Mouse (Mus musculus) regulatory T cell (primary cell): ENCODE measurements at regions not wholly inside any gene's neighbourhood (a gene's known extent, or its start where the extent isn't known, plus 50 kb on each side); places are given as distances from the start of the nearest gene placed in this dataset.

ENCODE experiments used
- in situ Hi-C: fragments of 300-600 bp; cut with MboI, MseI; formaldehyde crosslinking; loops from one replicate; pipeline ENCODE4 v1.15.1; 2025; ENCODE audit warnings: high pct_unique_total_duplicates

DNA sequence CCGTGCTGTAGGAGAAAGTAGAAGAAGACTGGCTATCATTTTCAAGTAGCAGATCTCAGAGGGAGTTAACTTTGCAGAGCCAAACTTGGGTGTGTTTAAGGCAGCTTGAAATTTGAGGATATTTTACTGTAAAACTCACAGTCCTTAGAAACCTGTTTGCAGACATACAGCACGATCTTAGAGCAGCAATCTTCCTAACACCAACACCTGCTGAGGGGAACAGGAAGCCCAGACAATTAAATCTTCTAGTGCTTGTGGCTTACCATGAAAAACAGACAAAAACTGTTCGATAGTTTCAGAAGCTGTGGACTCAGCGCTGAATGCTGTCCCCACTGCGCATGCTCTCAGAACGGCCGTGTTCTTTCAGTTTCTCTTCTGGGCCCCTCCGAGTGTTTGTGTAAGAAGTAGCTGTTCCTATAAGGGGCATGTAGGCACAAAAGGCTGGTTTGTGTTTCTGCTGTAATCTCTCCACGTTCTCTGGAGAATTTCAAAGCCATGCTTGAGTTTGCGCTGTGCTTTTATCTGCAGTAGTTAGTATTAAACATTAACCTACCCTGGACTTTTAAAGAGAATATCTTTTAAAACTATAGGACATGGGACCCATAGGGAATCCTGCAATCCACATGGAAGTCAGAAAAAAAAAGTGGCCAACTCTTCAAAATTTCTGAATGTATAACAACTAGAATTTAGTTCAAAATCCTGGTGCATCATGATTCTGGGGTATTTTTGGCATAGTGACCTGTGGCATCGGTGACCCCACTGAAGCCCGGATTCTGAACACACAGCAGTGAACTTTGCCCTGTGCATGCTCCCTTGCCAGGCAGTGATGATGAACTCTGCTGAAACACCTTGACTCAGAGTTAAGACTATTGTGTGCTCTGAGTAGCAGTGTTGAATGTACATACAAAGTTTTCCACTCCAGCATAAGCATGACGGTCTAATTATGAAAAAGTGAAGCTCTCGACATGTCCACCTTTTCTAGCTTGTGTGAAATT, 584.4 kb downstream of the Etnk1 start:
- in situ Hi-C loops: no loop called here

GRCm38 (mm10) chr6:143757462-143757861, 590.4 kb downstream of the Etnk1 start:
- in situ Hi-C loops: no loop called here

DNA sequence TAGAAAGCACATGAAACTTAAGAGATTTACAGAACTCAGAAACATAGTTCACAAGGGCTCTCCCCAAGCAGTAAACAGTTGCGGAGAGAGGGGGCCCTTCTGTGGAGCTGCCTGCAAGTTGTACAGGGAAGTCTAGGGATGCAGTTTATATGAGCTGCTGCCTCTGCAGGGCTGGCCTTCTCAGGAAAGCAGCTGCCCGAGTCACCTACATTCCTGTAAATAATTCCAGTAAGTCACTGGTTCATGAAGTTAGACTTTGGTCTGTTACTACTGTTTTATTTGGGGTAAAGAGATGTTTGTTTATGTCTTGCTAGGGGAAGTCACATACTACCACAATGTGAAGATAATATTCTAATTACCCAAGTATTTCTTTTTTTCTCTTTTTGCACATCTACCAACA, 601.1 kb downstream of the Etnk1 start:
- in situ Hi-C loops: no loop called here
